Mouse (Mus musculus) midbrain, postnatal 0 days (tissue): ENCODE measurements around the gene Shld1. TPM values are rescaled to one million over a fixed set of nuclear protein-coding genes. Genes with fewer than 3 reads are reported as not detected.

ENCODE experiments used
- ATAC-seq: fragments of 200-750 bp; cut with Nextera tagmentation; 2 replicates; pipeline ENCODE4 v1.8.0; 2017; ENCODE audit warnings: moderate number of reproducible peaks, mild to moderate bottlenecking, moderate TSS enrichment, moderate library complexity; ENCODE audit not compliant: low FRiP score
- DNase-seq: peaks from one replicate; pipeline ENCODE4 v3.0.0-alpha.2; 2015; ENCODE audit warnings: low spot score
- H3K27ac ChIP-seq: fragments of 300-500 bp; sonication (generic); 2 replicates; pipeline ENCODE4 v1.5.1; 2014; ENCODE audit warnings: low read depth, mild to moderate bottlenecking, low read length, mixed read lengths
- H3K27me3 ChIP-seq: fragments of 300-500 bp; sonication (generic); 2 replicates; pipeline ENCODE4 v1.6.1; 2014; ENCODE audit warnings: low read length, control low read depth, mixed read lengths; ENCODE audit not compliant: insufficient read depth
- H3K36me3 ChIP-seq: fragments of 300-500 bp; sonication (generic); 2 replicates; pipeline ENCODE4 v1.6.1; 2014; ENCODE audit warnings: low read length, control low read depth, mixed read lengths; ENCODE audit not compliant: insufficient read depth
- H3K4me1 ChIP-seq: fragments of 300-500 bp; sonication (generic); 2 replicates; pipeline ENCODE4 v1.6.1; 2014; ENCODE audit warnings: mild to moderate bottlenecking, control low read depth, antibody characterized with exemption, low read length, mixed read lengths; ENCODE audit not compliant: insufficient read depth
- H3K4me2 ChIP-seq: fragments of 300-500 bp; sonication (generic); 2 replicates; pipeline ENCODE4 v1.6.1; 2014; ENCODE audit warnings: low read depth, mild to moderate bottlenecking, low read length, mixed read lengths; ENCODE audit not compliant: poor library complexity, severe bottlenecking
- H3K4me3 ChIP-seq: fragments of 300-500 bp; sonication (generic); 2 replicates; pipeline ENCODE4 v1.5.1; 2014; ENCODE audit warnings: low read depth, mild to moderate bottlenecking, low read length, moderate library complexity
- H3K9ac ChIP-seq: fragments of 300-500 bp; sonication (generic); replicated peaks from 2 replicates; pipeline ENCODE4 v1.6.1; 2014; ENCODE audit warnings: mild to moderate bottlenecking, low read length, moderate library complexity, mixed read lengths; ENCODE audit not compliant: poor library complexity, severe bottlenecking
- H3K9me3 ChIP-seq: fragments of 300-500 bp; sonication (generic); 2 replicates; pipeline ENCODE4 v1.6.1; 2016; ENCODE audit warnings: low read length, control low read depth
- CTCF ChIP-seq: IDR thresholded peaks from 2 replicates; pipeline ENCODE4 v1.5.1; 2016; ENCODE audit warnings: antibody characterized with exemption, mild to moderate bottlenecking
- WGBS: fragments of 180-500 bp; shearing (Covaris S2); extraction: QIAGEN DNeasy Blood & Tissue Kit; methylation state at CpG from one replicate; pipeline ENCODE4 v1.1.7; 2014; 5-methylcytosine and 5-hydroxymethylcytosine counted together
- polyA plus RNA-seq: library from polyadenylated mRNA; unstranded; fragments of >200 nt; fragmentation: Nextera tagmentation; extraction: Ambion mirVana; gene quantifications from 2 replicates; pipeline ENCODE4 v1.2.1, GENCODE M21; 2015
- total RNA-seq: library from RNA; depleted of rRNA; stranded (reverse); fragments of >200 nt; gene quantifications from 2 replicates; pipeline ENCODE4 v1.2.3, GENCODE M21; 2014

Shld1 gene
- total and polyA plus RNA-seq, 2 experiments from 2014 or later = 15.7 to 17.1 TPM

GRCm38 (mm10) chr2:132695358-132696093 lies 8.8 kb downstream of the Shld1 start:
- Histone ChIP-seq H3K27ac (no peak overlapping the region), H3K9me3 (no peaks in the 10 kb centered on the region), H3K36me3 (no peaks in the 10 kb centered on the region), H3K9ac (no peak overlapping the region), H3K27me3 (no peaks in the 10 kb centered on the region), H3K4me2 (no peak overlapping the region), H3K4me1 (no peaks in the 10 kb centered on the region), H3K4me3 (no peak overlapping the region)
- ATAC-seq = no peak
- DNase-seq = no peak
- WGBS = 90% methylated on average over 9 of the region's 9 CpGs
- TF ChIP-seq CTCF = no peak

GRCm38 (mm10) chr2:132696519-132696918 lies 9.8 kb downstream of the Shld1 start:
- TF ChIP-seq CTCF = no peak
- Histone ChIP-seq H3K4me1 (no peaks in the 10 kb centered on the region), H3K4me3 (no peak overlapping the region), H3K9ac (no peak overlapping the region), H3K27ac (no peak overlapping the region), H3K36me3 (no peaks in the 10 kb centered on the region), H3K9me3 (no peaks in the 10 kb centered on the region), H3K27me3 (no peaks in the 10 kb centered on the region), H3K4me2 (no peak overlapping the region)
- DNase-seq = no peak
- WGBS = 88% methylated on average over 5 of the region's 5 CpGs
- ATAC-seq = no peak

- ATAC-seq (no peak), DNase-seq (no peak)
- WGBS = 79% methylated on average over 5 of the region's 5 CpGs
- Histone ChIP-seq H3K4me3 (no peak overlapping the region), H3K36me3 (no peaks in the 10 kb centered on the region), H3K4me1 (no peaks in the 10 kb centered on the region), H3K9ac (no peak overlapping the region), H3K9me3 (no peaks in the 10 kb centered on the region), H3K27ac (no peak overlapping the region), H3K27me3 (no peaks in the 10 kb centered on the region), H3K4me2 (no peak overlapping the region)
- no peak for TF ChIP-seq CTCF
These were observed 10.5 kb downstream of the Shld1 start for GRCm38 (mm10) chr2:132697256-132697655.

- H3K9ac ChIP-seq = no peak overlapping the region
- no peak overlapping the region for H3K4me3 ChIP-seq
- H3K4me1 ChIP-seq = no peaks in the 10 kb centered on the region
- DNase-seq (no peak), ATAC-seq (no peak)
- TF ChIP-seq CTCF = no peak
- no peaks in the 10 kb centered on the region for H3K36me3 ChIP-seq
- H3K4me2 ChIP-seq = no peak overlapping the region
- 68% methylated on average over 7 of the region's 7 CpGs for WGBS
- H3K27me3 ChIP-seq = no peaks in the 10 kb centered on the region
- H3K9me3 ChIP-seq = no peaks in the 10 kb centered on the region
- no peak overlapping the region for H3K27ac ChIP-seq
These were observed 11.0 kb downstream of the Shld1 start for GRCm38 (mm10) chr2:132697695-132698094.

- no peak overlapping the region for H3K4me2 ChIP-seq
- no peak for DNase-seq
- H3K9me3 ChIP-seq = no peaks in the 10 kb centered on the region
- no peak for ATAC-seq
- H3K4me1 ChIP-seq = no peaks in the 10 kb centered on the region
- no peak for TF ChIP-seq CTCF
- H3K4me3 ChIP-seq = no peak overlapping the region
- 64% methylated on average over 6 of the region's 6 CpGs for WGBS
- H3K36me3 ChIP-seq = no peaks in the 10 kb centered on the region
- no peak overlapping the region for H3K9ac ChIP-seq
- H3K27me3 ChIP-seq = no peaks in the 10 kb centered on the region
- H3K27ac ChIP-seq = no peak overlapping the region
These were observed 11.7 kb downstream of the Shld1 start for GRCm38 (mm10) chr2:132698420-132698819.

GRCm38 (mm10) chr2:132700921-132701320 lies 14.2 kb downstream of the Shld1 start:
- Histone ChIP-seq H3K4me1 (no peaks in the 10 kb centered on the region), H3K27me3 (no peaks in the 10 kb centered on the region), H3K4me3 (no peak overlapping the region), H3K9ac (no peak overlapping the region), H3K9me3 (no peaks in the 10 kb centered on the region), H3K27ac (no peak overlapping the region), H3K4me2 (no peak overlapping the region), H3K36me3 (no peaks in the 10 kb centered on the region)
- ATAC-seq (no peak), DNase-seq (no peak)
- no peak for TF ChIP-seq CTCF
- 94% methylated on average over 4 of the region's 4 CpGs for WGBS
